ENCODE assay signal across 18 mouse cellular contexts in the genomic region with DNA sequence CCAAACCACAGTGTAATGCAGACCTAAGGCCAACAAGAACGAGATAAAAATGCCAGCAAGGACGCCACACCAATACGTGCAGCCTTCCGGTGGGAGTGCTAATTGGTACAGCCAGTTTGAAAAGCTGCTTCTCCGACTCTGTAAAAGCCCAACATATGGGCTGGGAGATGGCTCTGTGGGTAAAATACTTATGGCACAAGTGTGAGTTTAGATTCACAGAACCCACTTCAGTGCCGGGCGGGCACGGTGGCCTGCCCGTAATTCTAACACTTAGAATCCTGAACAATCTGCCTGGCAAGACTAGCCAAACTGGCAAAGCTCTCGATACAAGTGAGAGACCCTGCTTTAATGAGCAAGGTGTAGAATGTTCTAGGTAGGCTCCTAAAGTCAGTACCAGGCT.
"Had no signal": no experiment of that assay in that cellular context is flagged by ENCODE, and none has a peak within 500 bp of the region (broad histone marks: within the 10 kb centered on the region; RNA-seq: fewer than 3 reads in every experiment).

No protein-coding gene starts in this region.

- H3K4me1 ChIP-seq: neural tube, embryonic 15.5 days had no signal

- H3K9ac ChIP-seq: lung, embryonic 14.5 days; midbrain, embryonic 12.5 days; neural tube, embryonic 13.5 days; neural tube, embryonic 15.5 days had no signal

- H3K36me3 ChIP-seq: midbrain, embryonic 10.5 days; midbrain, embryonic 12.5 days; neural tube, embryonic 13.5 days; neural tube, embryonic 15.5 days had no signal

- H3K27ac ChIP-seq: midbrain, embryonic 10.5 days; midbrain, embryonic 12.5 days; neural tube, embryonic 13.5 days; neural tube, embryonic 15.5 days had no signal

- ATAC-seq: midbrain, embryonic 16.5 days had no signal

- H3K4me2 ChIP-seq: lung, embryonic 14.5 days; midbrain, embryonic 12.5 days; neural tube, embryonic 13.5 days; neural tube, embryonic 15.5 days had no signal

- H3K27me3 ChIP-seq: midbrain, embryonic 12.5 days; neural tube, embryonic 13.5 days had no signal

- H3K4me3 ChIP-seq: midbrain, embryonic 10.5 days; midbrain, embryonic 12.5 days; myocyte; neural tube, embryonic 13.5 days; neural tube, embryonic 15.5 days had no signal

- DNase-seq: lung, embryonic 14.5 days; lung, postnatal 10 days; lung, postnatal 4 days; midbrain, embryonic 14.5 days; retina, postnatal 1 day; right cerebral cortex, adult 18-20 months; right cerebral cortex, postnatal 25 days; right cerebral cortex, postnatal 4 days; spleen, adult 18-20 months; thymus, adult 18-20 months; thymus, postnatal 14 days; thymus, postnatal 36 days had no signal

- H3K9me3 ChIP-seq: midbrain, embryonic 10.5 days; midbrain, embryonic 12.5 days; neural tube, embryonic 13.5 days; neural tube, embryonic 15.5 days had no signal
